Mouse (Mus musculus) ES-E14 (cell line): ENCODE data around the gene Iqce. TPM values are rescaled to one million over a fixed set of nuclear protein-coding genes. Genes with fewer than 3 reads are reported as not detected.

ENCODE experiments used
- DNase-seq: peaks from one replicate; pipeline ENCODE4 v3.0.0-alpha.2; 2013; ENCODE audit warnings: low read depth, low spot score
- H3K27ac ChIP-seq: 2 replicates; pipeline ENCODE4 v1.5.1; 2012; ENCODE audit warnings: low read depth, mild to moderate bottlenecking, low read length, moderate library complexity, mixed read lengths; ENCODE audit not compliant: poor library complexity, insufficient read depth, severe bottlenecking
- H3K36me3 ChIP-seq: 2 replicates; pipeline ENCODE4 v1.6.1; 2012; ENCODE audit warnings: mild to moderate bottlenecking, low read length, moderate library complexity, mixed read lengths; ENCODE audit not compliant: control insufficient read depth, poor library complexity, insufficient read depth, severe bottlenecking
- H3K4me1 ChIP-seq, 2 experiments: fragments of 150-350 bp in 1 of 2; sonication (generic) in 1 of 2; 2 replicates each; pipeline ENCODE4 v1.6.1; 2012; ENCODE audit warnings: low read length in 2 of 2, mild to moderate bottlenecking in 1 of 2, mixed read lengths in 1 of 2; ENCODE audit not compliant: control insufficient read depth in 2 of 2, insufficient read depth in 2 of 2, poor library complexity in 1 of 2
- H3K4me3 ChIP-seq, 2 experiments: fragments of 150-350 bp in 1 of 2; sonication (generic) in 1 of 2; 2 replicates each; pipeline ENCODE4 v1.5.1; 2012; ENCODE audit warnings: low read length in 2 of 2, low read depth in 1 of 2, mild to moderate bottlenecking in 1 of 2, mixed read lengths in 1 of 2; ENCODE audit not compliant: insufficient read depth in 1 of 2, poor library complexity in 1 of 2, severe bottlenecking in 1 of 2
- H3K9ac ChIP-seq: 2 replicates; pipeline ENCODE4 v1.6.1; 2012; ENCODE audit warnings: low read depth, mild to moderate bottlenecking, low read length, mixed read lengths; ENCODE audit not compliant: poor library complexity, insufficient read depth, severe bottlenecking
- H3K9me3 ChIP-seq: fragments of 150-350 bp; sonication (generic); 2 replicates; pipeline ENCODE4 v1.6.1; 2012; ENCODE audit warnings: low read depth, mild to moderate bottlenecking, low read length; ENCODE audit not compliant: control insufficient read depth, insufficient read depth
- CHD2 ChIP-seq: IDR thresholded peaks from 2 replicates; pipeline ENCODE4 v1.6.1; 2014; ENCODE audit warnings: mild to moderate bottlenecking, low read depth, low read length, inconsistent platforms
- HCFC1 ChIP-seq: IDR thresholded peaks from 2 replicates; pipeline ENCODE4 v1.6.1; 2012; ENCODE audit warnings: low read length, inconsistent platforms, borderline replicate concordance; ENCODE audit not compliant: insufficient read depth
- MAFK ChIP-seq: IDR thresholded peaks from 2 replicates; pipeline ENCODE4 v1.6.1; 2014; ENCODE audit warnings: mild to moderate bottlenecking, low read depth, low read length, inconsistent platforms; ENCODE audit not compliant: insufficient read depth
- ZC3H11A ChIP-seq: IDR thresholded peaks from 2 replicates; pipeline ENCODE4 v1.6.1; 2012; ENCODE audit warnings: low read depth, mild to moderate bottlenecking, inconsistent platforms, low read length, borderline replicate concordance
- ZNF384 ChIP-seq: IDR thresholded peaks from 2 replicates; pipeline ENCODE4 v1.6.1; 2012; ENCODE audit warnings: low read depth, low read length, inconsistent platforms
- in situ Hi-C, 2 experiments: fragments of 600-800 bp; cut with MboI; formaldehyde crosslinking; loops; one replicate each; pipeline ENCODE4 v1.15.1; 2025; ENCODE audit warnings: low sequenced_read_pairs in 2 of 2, inconsistent platforms in 1 of 2; ENCODE audit not compliant: unreplicated experiment in 2 of 2
- total RNA-seq: library from RNA; depleted of rRNA; stranded (reverse); fragments of 300-350 nt; gene quantifications from 2 replicates; pipeline ENCODE4 v1.2.3, GENCODE M21; 2012

Iqce gene
- total RNA-seq, 1 experiment: 9.9 TPM

DNA sequence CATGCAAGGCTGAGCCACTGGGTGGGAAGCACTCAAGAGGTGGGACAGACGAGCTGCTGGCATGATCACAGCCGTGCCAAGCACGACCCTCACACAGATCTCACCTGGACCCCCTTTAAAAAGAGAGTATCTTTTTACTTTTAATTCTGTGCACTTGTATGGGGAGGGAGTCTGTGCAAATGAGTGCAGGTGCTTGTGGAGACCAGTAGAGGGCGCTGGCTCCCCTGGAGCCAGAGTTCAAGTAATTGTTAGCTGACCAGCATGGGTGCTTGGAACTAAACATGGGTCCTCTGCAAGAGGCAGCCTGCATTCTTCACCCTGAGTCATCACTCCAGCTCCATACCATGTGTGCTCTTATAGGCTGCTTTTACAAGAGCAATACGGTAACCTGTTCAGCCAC is 74.6 kb downstream of the Iqce start:
- H3K36me3 ChIP-seq: peaks cover 6% of the 10 kb centered on the region; the same call in 1 of the 2 replicates
- no peaks in the 10 kb centered on the region for H3K4me1 ChIP-seq
- DNase-seq: no peak
- H3K4me3 ChIP-seq: no peak overlapping the region
- in situ Hi-C loops: no loop called here
- no peak overlapping the region for H3K9ac ChIP-seq
- no peak overlapping the region for H3K27ac ChIP-seq
- no peaks in the 10 kb centered on the region for H3K9me3 ChIP-seq
- TF ChIP-seq MAFK (no peak), CHD2 (no peak), ZNF384 (no peak), ZC3H11A (no peak), HCFC1 (no peak)

GRCm38 (mm10) chr5:140624961-140625360 is 77.2 kb downstream of the Iqce start:
- no peak for TF ChIP-seq ZNF384
- TF ChIP-seq MAFK: no peak
- no peak for TF ChIP-seq ZC3H11A
- no peaks in the 10 kb centered on the region for H3K9me3 ChIP-seq
- in situ Hi-C loops: no loop called here
- H3K4me3 ChIP-seq: no peak overlapping the region
- H3K36me3 ChIP-seq: peaks cover 6% of the 10 kb centered on the region; the same call in 1 of the 2 replicates
- no peaks in the 10 kb centered on the region for H3K4me1 ChIP-seq
- DNase-seq: no peak
- no peak overlapping the region for H3K27ac ChIP-seq
- H3K9ac ChIP-seq: no peak overlapping the region

DNA sequence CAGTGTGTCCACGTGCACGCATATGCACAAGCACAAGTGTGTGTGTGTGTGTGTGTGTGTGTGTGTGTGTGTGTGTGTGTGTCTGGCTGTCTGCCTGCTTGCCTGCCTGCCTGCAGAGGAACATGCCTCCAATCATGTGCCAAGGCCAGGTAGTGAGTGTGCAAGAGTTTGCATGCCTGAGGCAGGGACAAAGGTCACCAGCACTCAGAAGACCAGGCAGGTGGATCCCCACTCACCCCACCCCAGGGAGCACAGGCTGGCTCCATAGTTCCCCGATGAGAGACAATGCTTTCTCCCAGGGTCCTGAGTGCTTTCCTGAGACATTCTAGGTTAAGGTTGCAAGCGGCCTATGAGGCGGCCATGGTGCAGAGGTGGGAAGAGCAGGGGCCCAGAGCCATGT is 77.9 kb downstream of the Iqce start:
- TF ChIP-seq CHD2: no peak
- Histone ChIP-seq H3K27ac (no peak overlapping the region), H3K4me3 (no peak overlapping the region), H3K36me3 (peaks cover 6% of the 10 kb centered on the region; the same call in 1 of the 2 replicates), H3K9ac (no peak overlapping the region), H3K9me3 (no peaks in the 10 kb centered on the region), H3K4me1 (no peaks in the 10 kb centered on the region)
- DNase-seq: no peak
- in situ Hi-C loops: no loop called here

- in situ Hi-C loops: no loop called here
- H3K4me1 ChIP-seq: no peaks in the 10 kb centered on the region
- no peak overlapping the region for H3K4me3 ChIP-seq
- TF ChIP-seq CHD2 (no peak), ZC3H11A (no peak), ZNF384 (no peak), HCFC1 (no peak), MAFK (no peak)
- H3K27ac ChIP-seq: no peak overlapping the region
- DNase-seq: no peak
- no peak overlapping the region for H3K9ac ChIP-seq
- peaks cover 6% of the 10 kb centered on the region; the same call in 1 of the 2 replicates for H3K36me3 ChIP-seq
- H3K9me3 ChIP-seq: no peaks in the 10 kb centered on the region
Measured at GRCm38 (mm10) chr5:140623791-140624190, 78.4 kb downstream of the Iqce start.

DNA sequence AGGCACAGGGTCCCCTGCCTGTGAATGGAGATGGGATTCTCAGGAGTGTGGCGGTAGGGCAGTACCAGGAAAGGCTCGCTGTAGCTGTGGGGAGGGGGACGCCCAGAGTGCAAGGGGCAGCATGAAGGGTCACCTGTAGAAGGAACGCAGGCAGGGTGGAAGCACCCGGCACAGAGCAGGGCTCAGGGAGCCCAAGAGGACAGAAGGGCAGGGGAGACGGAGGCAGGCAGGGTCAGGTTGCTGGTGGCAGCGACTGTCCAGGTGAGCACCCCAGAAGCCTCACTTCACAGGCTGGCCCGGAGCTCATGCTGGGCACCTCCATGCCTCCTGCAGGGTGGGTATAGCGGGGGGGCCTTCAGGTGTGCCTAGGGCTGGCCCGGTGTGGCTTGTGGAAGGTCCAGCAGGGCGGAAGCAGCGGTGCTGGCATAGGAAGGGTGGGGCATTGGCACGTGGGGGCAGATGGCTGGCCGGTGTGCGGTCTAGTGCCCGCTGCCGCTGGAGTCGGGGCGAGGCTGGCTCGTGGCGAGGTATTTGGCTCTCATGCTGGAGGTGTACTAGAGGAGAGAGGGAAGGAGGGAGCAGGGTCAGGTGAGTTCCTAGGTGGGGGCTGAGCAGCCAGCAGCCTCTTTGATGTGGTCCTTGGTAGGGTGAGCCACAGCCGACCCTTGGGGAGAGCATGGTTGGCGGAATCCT is 79.1 kb downstream of the Iqce start:
- peaks cover 6% of the 10 kb centered on the region; the same call in 1 of the 2 replicates for H3K36me3 ChIP-seq
- in situ Hi-C loops: no loop called here
- H3K27ac ChIP-seq: no peak overlapping the region

More for the DNA sequence above, 79.1 kb downstream of the Iqce start:
- H3K9ac ChIP-seq: no peak overlapping the region
- H3K4me1 ChIP-seq: no peaks in the 10 kb centered on the region
- DNase-seq: no peak
- no peaks in the 10 kb centered on the region for H3K9me3 ChIP-seq
- TF ChIP-seq HCFC1 (no peak), MAFK (no peak), CHD2 (no peak), ZC3H11A (no peak), ZNF384 (no peak)
- no peak overlapping the region for H3K4me3 ChIP-seq
